Mouse (Mus musculus) megakaryocyte, embryonic 14.5 days (primary cell): Measurements from ENCODE around the gene Ptpn13.

ENCODE experiments used
- FLI1 ChIP-seq: IDR thresholded peaks from 2 replicates; pipeline ENCODE4 v1.6.1; 2012; ENCODE audit warnings: low read length, inconsistent platforms, mixed read lengths
- GATA1 ChIP-seq: IDR thresholded peaks from 3 replicates; pipeline ENCODE4 v1.6.1; 2012; ENCODE audit warnings: mixed read lengths, low read length, inconsistent platforms, borderline replicate concordance

GRCm38 (mm10) chr5:103380785-103381527, 44.0 kb upstream of the Ptpn13 start:
- TF ChIP-seq GATA1 (no peak), FLI1 (no peak)
